Comparison of ENCODE assay signal across 16 mouse cellular contexts in the genomic region with DNA sequence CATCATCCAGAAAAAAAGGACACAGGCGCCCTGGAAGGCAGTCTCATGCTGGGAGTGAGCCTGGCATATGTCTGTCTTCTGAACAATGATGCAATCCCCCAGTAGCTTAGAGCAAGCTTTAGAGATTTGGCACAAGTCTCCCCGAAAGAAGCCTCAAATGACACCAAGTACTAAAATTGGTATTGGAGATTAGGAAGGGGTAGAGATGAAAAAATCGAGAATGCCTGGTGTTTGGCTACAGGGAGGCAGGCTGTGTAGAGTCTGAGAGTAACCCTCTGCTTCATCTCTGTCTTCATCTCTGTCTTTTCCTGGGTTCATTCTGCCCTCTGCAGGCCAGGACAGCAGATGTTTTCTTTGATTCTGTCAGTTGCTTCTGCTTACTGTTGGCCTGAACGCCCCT. TPM values are rescaled to one million over a fixed set of nuclear protein-coding genes. Genes with fewer than 3 reads are reported as not detected.
A peak's percentile ranks its signal among the peaks of the same experiment; 100 is the strongest.
DNase-seq lines count a peak whose midpoint lies in the region; ATAC-seq and TF ChIP-seq lines count a peak whose summit lies in the region.
"Had no signal": no experiment of that assay in that cellular context is flagged by ENCODE, and none has a peak within 500 bp of the region (broad histone marks: within the 10 kb centered on the region; RNA-seq: fewer than 3 reads in every experiment).

No protein-coding gene starts in this region.

- no peak overlapping the region for H3K4me3 ChIP-seq in kidney, postnatal 0 days (replicated peaks; ENCODE audit: low read depth, low read length)
- no peak overlapping the region for H3K4me3 ChIP-seq in kidney, embryonic 14.5 days (ENCODE audit: low read length)
- H3K4me3 ChIP-seq in kidney, adult 2 months (ENCODE audit: insufficient read depth, low read depth, low read length) = no peak overlapping the region
- H3K4me3 ChIP-seq: embryonic facial prominence, embryonic 15.5 days; heart, embryonic 15.5 days; liver, embryonic 15.5 days had no signal

- no peaks in the 10 kb centered on the region for H3K36me3 ChIP-seq in kidney, postnatal 0 days (ENCODE audit: insufficient read depth, low read length)
- no peaks in the 10 kb centered on the region for H3K36me3 ChIP-seq in kidney, embryonic 14.5 days (ENCODE audit: control insufficient read depth, insufficient read depth, low read length)
- no peaks in the 10 kb centered on the region for H3K36me3 ChIP-seq in kidney, adult 2 months (ENCODE audit: control insufficient read depth, insufficient read depth, low read length)
- H3K36me3 ChIP-seq: embryonic facial prominence, embryonic 15.5 days; heart, embryonic 15.5 days; liver, embryonic 15.5 days had no signal

- H3K4me1 ChIP-seq in kidney, postnatal 0 days (replicated peaks; ENCODE audit: insufficient read depth, low read length) = no peaks in the 10 kb centered on the region
- no peaks in the 10 kb centered on the region for H3K4me1 ChIP-seq in kidney, embryonic 14.5 days (ENCODE audit: control insufficient read depth, insufficient read depth, low read length)
- no peaks in the 10 kb centered on the region for H3K4me1 ChIP-seq in kidney, adult 2 months (ENCODE audit: control insufficient read depth, insufficient read depth, low read length)
- H3K4me1 ChIP-seq: embryonic facial prominence, embryonic 15.5 days; liver, embryonic 15.5 days had no signal

- peak; percentile 54 to 67 for DNase-seq in cerebellum, postnatal 10 days
- DNase-seq in kidney, postnatal 0 days (ENCODE audit: low spot score) = no peak
- peak; percentile 51 to 60 for DNase-seq in right cerebral cortex, postnatal 10 days (ENCODE audit: low spot score in 2 of 2)
- no peak for DNase-seq in right cerebral cortex, postnatal 36 days (ENCODE audit: low spot score in 2 of 2)
- no peak for DNase-seq in testis, postnatal 14 days (ENCODE audit: low spot score)
- no peak for DNase-seq in kidney, adult 2 months
- DNase-seq: gastrocnemius, postnatal 36 days; spleen, adult 18-20 months had no signal

- peak; percentile 44 for TF ChIP-seq CTCF in kidney, postnatal 0 days (IDR thresholded peaks at IDR 0.05; ENCODE audit: low read depth)
- no peak for TF ChIP-seq CTCF in kidney, adult 2 months (conservative IDR thresholded peaks at IDR 0.05; ENCODE audit: insufficient read depth, insufficient read length, low read depth, low read length)

- no peak for TF ChIP-seq POLR2A in kidney, adult 2 months (IDR thresholded peaks at IDR 0.05; ENCODE audit: low read depth, low read length)

- no peak overlapping the region for H3K9ac ChIP-seq in kidney, postnatal 0 days (ENCODE audit: low read depth, low read length)
- no peak overlapping the region for H3K9ac ChIP-seq in kidney, embryonic 14.5 days (ENCODE audit: low read depth, low read length)
- H3K9ac ChIP-seq: embryonic facial prominence, embryonic 15.5 days; heart, embryonic 15.5 days; liver, embryonic 15.5 days had no signal

- H3K27ac ChIP-seq in kidney, postnatal 0 days = no peak overlapping the region
- no peak overlapping the region for H3K27ac ChIP-seq in kidney, embryonic 14.5 days (ENCODE audit: low read depth, low read length)
- H3K27ac ChIP-seq in kidney, adult 2 months (ENCODE audit: insufficient read depth, low read depth, low read length) = no peak overlapping the region
- H3K27ac ChIP-seq: embryonic facial prominence, embryonic 15.5 days; heart, embryonic 15.5 days; liver, embryonic 15.5 days had no signal

- no peaks in the 10 kb centered on the region for H3K9me3 ChIP-seq in kidney, postnatal 0 days (replicated peaks; ENCODE audit: low read length)
- no peaks in the 10 kb centered on the region for H3K9me3 ChIP-seq in kidney, embryonic 14.5 days (ENCODE audit: control insufficient read depth, low read length)
- H3K9me3 ChIP-seq: embryonic facial prominence, embryonic 15.5 days; heart, embryonic 15.5 days; liver, embryonic 15.5 days had no signal

- WGBS in kidney, postnatal 0 days = 67% methylated on average over 4 of the region's 4 CpGs
- 67% methylated on average over 4 of the region's 4 CpGs for WGBS in kidney, embryonic 14.5 days
- WGBS in kidney, adult 2 months = 74% methylated on average over 4 of the region's 4 CpGs

- H3K4me2 ChIP-seq in kidney, postnatal 0 days (ENCODE audit: low read length) = no peak overlapping the region
- H3K4me2 ChIP-seq in kidney, embryonic 14.5 days (replicated peaks; ENCODE audit: low read depth, low read length) = no peak overlapping the region
- H3K4me2 ChIP-seq: embryonic facial prominence, embryonic 15.5 days; heart, embryonic 15.5 days; liver, embryonic 15.5 days had no signal

- ATAC-seq in cerebellum, adult (ENCODE audit: insufficient number of reproducible peaks, low FRiP score, low TSS enrichment) = no peak
- no peak for ATAC-seq in kidney, postnatal 0 days (replicated peaks; ENCODE audit: low FRiP score, low read depth)
- no peak for ATAC-seq in kidney, embryonic 14.5 days (ENCODE audit: low FRiP score, low TSS enrichment)
- ATAC-seq: forebrain, embryonic 14.5 days; inflammation-experienced regulatory T-cells, adult 6 months had no signal

- H3K27me3 ChIP-seq in kidney, postnatal 0 days (ENCODE audit: insufficient read depth, low read length) = no peaks in the 10 kb centered on the region
- no peaks in the 10 kb centered on the region for H3K27me3 ChIP-seq in kidney, embryonic 14.5 days (ENCODE audit: control insufficient read depth, insufficient read depth, low read length)
- no peaks in the 10 kb centered on the region for H3K27me3 ChIP-seq in kidney, adult 2 months (replicated peaks; ENCODE audit: control insufficient read depth, insufficient read depth, low read length)
- H3K27me3 ChIP-seq: embryonic facial prominence, embryonic 15.5 days; heart, embryonic 15.5 days; liver, embryonic 15.5 days had no signal

RNA-seq across cellular contexts. Expression of a gene that starts 24.5 kb away (rescaled TPM):
- polyA plus RNA-seq in kidney, postnatal 0 days (2015; fragmentation: Nextera tagmentation; extraction: Ambion mirVana) = 29.5 and 33.3 TPM in 2 replicates
- polyA plus RNA-seq in kidney, embryonic 14.5 days (2014; fragmentation: Nextera tagmentation; extraction: Ambion mirVana) = 33.4 and 49.6 TPM in 2 replicates
- 10.1 and 10.9 TPM in 2 replicates for polyA plus RNA-seq in kidney, adult 2 months (2012; rRNA removed)

RNA-seq across cellular contexts. Expression of a gene that starts 32.1 kb away (rescaled TPM):
- 1.4 and 1.6 TPM in 2 replicates for polyA plus RNA-seq in kidney, postnatal 0 days (2015; fragmentation: Nextera tagmentation; extraction: Ambion mirVana)
- polyA plus RNA-seq in kidney, embryonic 14.5 days (2014; fragmentation: Nextera tagmentation; extraction: Ambion mirVana) = 1.6 and 2.1 TPM in 2 replicates
- not detected in 2 replicates for polyA plus RNA-seq in kidney, adult 2 months (2012; rRNA removed)
- polyA plus RNA-seq: C2C12; inflammation-experienced regulatory T-cells, adult 6 months had no signal

RNA-seq across cellular contexts. Expression of a gene that starts 49.8 kb away (rescaled TPM):
- polyA plus RNA-seq in kidney, postnatal 0 days (2015; fragmentation: Nextera tagmentation; extraction: Ambion mirVana) = 0.20 and 0.28 TPM in 2 replicates
- not detected in 2 replicates for polyA plus RNA-seq in kidney, embryonic 14.5 days (2014; fragmentation: Nextera tagmentation; extraction: Ambion mirVana)
- polyA plus RNA-seq in kidney, adult 2 months (2012; rRNA removed) = 0.16 and 0.23 TPM in 2 replicates
- polyA plus RNA-seq: forebrain, embryonic 14.5 days; heart, embryonic 15.5 days; inflammation-experienced regulatory T-cells, adult 6 months; liver, embryonic 15.5 days had no signal

Comparison
In these comparisons a context has a peak if more than half of its experiments do, and no peak if none do; other contexts are left out.
1. DNase-seq: peak in cerebellum, postnatal 10 days (2 of 2) and right cerebral cortex, postnatal 10 days (2 of 2); none in kidney, postnatal 0 days (single experiment), right cerebral cortex, postnatal 36 days (0 of 2), testis, postnatal 14 days (single experiment) and kidney, adult 2 months (single experiment).